Mouse (Mus musculus) neural tube, embryonic 14.5 days (tissue): Measurements from ENCODE around the gene Strip2. TPM values are rescaled to one million over a fixed set of nuclear protein-coding genes. Genes with fewer than 3 reads are reported as not detected.

Source experiments
- ATAC-seq: fragments of 200-750 bp; cut with Nextera tagmentation; 2 replicates; pipeline ENCODE4 v1.8.0; 2017; ENCODE audit warnings: low read depth, mild to moderate bottlenecking, moderate TSS enrichment, moderate library complexity
- H3K27ac ChIP-seq: fragments of 300-500 bp; sonication (generic); 2 replicates; pipeline ENCODE4 v1.5.1; 2014; ENCODE audit warnings: low read depth, mild to moderate bottlenecking, control low read depth, low read length, moderate library complexity, mixed read lengths
- H3K27me3 ChIP-seq: fragments of 300-500 bp; sonication (generic); 2 replicates; pipeline ENCODE4 v1.6.1; 2014; ENCODE audit warnings: low read length; ENCODE audit not compliant: control insufficient read depth, insufficient read depth
- H3K36me3 ChIP-seq: fragments of 300-500 bp; sonication (generic); 2 replicates; pipeline ENCODE4 v1.6.1; 2014; ENCODE audit warnings: low read length, mixed read lengths; ENCODE audit not compliant: control insufficient read depth, insufficient read depth
- H3K4me1 ChIP-seq: fragments of 300-500 bp; sonication (generic); 2 replicates; pipeline ENCODE4 v1.6.1; 2014; ENCODE audit warnings: low read length; ENCODE audit not compliant: control insufficient read depth, insufficient read depth
- H3K4me2 ChIP-seq: fragments of 300-500 bp; sonication (generic); 2 replicates; pipeline ENCODE4 v1.6.1; 2014; ENCODE audit warnings: mild to moderate bottlenecking, low read depth, low read length, control low read depth
- H3K4me3 ChIP-seq: fragments of 300-500 bp; sonication (generic); 2 replicates; pipeline ENCODE4 v1.5.1; 2014; ENCODE audit warnings: low read depth, low read length, control low read depth, mixed read lengths
- H3K9ac ChIP-seq: fragments of 300-500 bp; sonication (generic); replicated peaks from 2 replicates; pipeline ENCODE4 v1.6.1; 2014; ENCODE audit warnings: low read depth, mild to moderate bottlenecking, control low read depth, low read length, mixed read lengths
- H3K9me3 ChIP-seq: fragments of 300-500 bp; sonication (generic); 2 replicates; pipeline ENCODE4 v1.6.1; 2016; ENCODE audit warnings: low read length; ENCODE audit not compliant: control insufficient read depth
- WGBS: fragments of 180-500 bp; shearing (Covaris S2); extraction: QIAGEN DNeasy Blood & Tissue Kit; methylation state at CpG from one replicate; pipeline ENCODE4 v1.1.7; 2014; 5-methylcytosine and 5-hydroxymethylcytosine counted together
- polyA plus RNA-seq: library from polyadenylated mRNA; unstranded; fragments of >200 nt; fragmentation: Nextera tagmentation; extraction: Ambion mirVana; gene quantifications from 2 replicates; pipeline ENCODE4 v1.2.1, GENCODE M21; 2014

Gene Strip2
- polyA plus RNA-seq, 1 experiment from 2014 or later, result 4.3 TPM

GRCm38 (mm10) chr6:29891151-29891550 is 25.7 kb upstream of the Strip2 start:
- WGBS, result 73% methylated on average over 11 of the region's 11 CpGs
- no peaks in the 10 kb centered on the region for H3K9me3 ChIP-seq
- H3K36me3 ChIP-seq, result no peaks in the 10 kb centered on the region
- H3K4me2 ChIP-seq, result no peak overlapping the region
- H3K27me3 ChIP-seq, result no peaks in the 10 kb centered on the region
- H3K4me3 ChIP-seq, result no peak overlapping the region
- H3K27ac ChIP-seq, result no peak overlapping the region
- H3K9ac ChIP-seq, result no peak overlapping the region
- no peaks in the 10 kb centered on the region for H3K4me1 ChIP-seq
- ATAC-seq, result no peak

GRCm38 (mm10) chr6:29896976-29897375 is 19.8 kb upstream of the Strip2 start:
- H3K9ac ChIP-seq, result no peak overlapping the region
- ATAC-seq, result no peak
- no peak overlapping the region for H3K4me2 ChIP-seq
- H3K4me3 ChIP-seq, result no peak overlapping the region
- 0 out of 2 replicates have a peak, but pooled peaks cover 11% of the 10 kb centered on the region for H3K36me3 ChIP-seq
- H3K27ac ChIP-seq, result no peak overlapping the region
- H3K27me3 ChIP-seq, result no peaks in the 10 kb centered on the region
- H3K4me1 ChIP-seq, result no peaks in the 10 kb centered on the region
- WGBS, result 96% methylated on average over 3 of the region's 3 CpGs
- H3K9me3 ChIP-seq, result no peaks in the 10 kb centered on the region

GRCm38 (mm10) chr6:29901450-29901849 is 15.4 kb upstream of the Strip2 start:
- Histone ChIP-seq H3K4me2 (no peak overlapping the region), H3K36me3 (0 out of 2 replicates have a peak, but pooled peaks cover 13% of the 10 kb centered on the region), H3K9ac (no peak overlapping the region), H3K27ac (no peak overlapping the region), H3K9me3 (no peaks in the 10 kb centered on the region), H3K4me3 (no peak overlapping the region), H3K27me3 (no peaks in the 10 kb centered on the region), H3K4me1 (no peaks in the 10 kb centered on the region)
- 100% methylated on average over 1 of the region's 1 CpGs for WGBS
- ATAC-seq, result no peak

GRCm38 (mm10) chr6:29902256-29902655 is 14.6 kb upstream of the Strip2 start:
- Histone ChIP-seq H3K4me1 (no peaks in the 10 kb centered on the region), H3K4me2 (no peak overlapping the region), H3K36me3 (0 out of 2 replicates have a peak, but pooled peaks cover 8% of the 10 kb centered on the region), H3K9me3 (no peaks in the 10 kb centered on the region), H3K27me3 (no peaks in the 10 kb centered on the region), H3K9ac (no peak overlapping the region), H3K27ac (no peak overlapping the region), H3K4me3 (no peak overlapping the region)
- WGBS, result 84% methylated on average over 2 of the region's 2 CpGs
- no peak for ATAC-seq

GRCm38 (mm10) chr6:29903343-29903914 is 13.4 kb upstream of the Strip2 start:
- 91% methylated on average over 3 of the region's 3 CpGs for WGBS
- Histone ChIP-seq H3K9me3 (no peaks in the 10 kb centered on the region), H3K4me1 (no peaks in the 10 kb centered on the region), H3K9ac (no peak overlapping the region), H3K4me3 (no peak overlapping the region), H3K4me2 (no peak overlapping the region), H3K36me3 (peaks cover 7% of the 10 kb centered on the region; the same call in 1 of the 2 replicates), H3K27me3 (no peaks in the 10 kb centered on the region), H3K27ac (no peak overlapping the region)
- no peak for ATAC-seq

GRCm38 (mm10) chr6:29904281-29904680 is 12.5 kb upstream of the Strip2 start:
- H3K4me2 ChIP-seq, result no peak overlapping the region
- no peaks in the 10 kb centered on the region for H3K9me3 ChIP-seq
- no peaks in the 10 kb centered on the region for H3K4me1 ChIP-seq
- no peak overlapping the region for H3K4me3 ChIP-seq
- no peak for ATAC-seq
- no peak overlapping the region for H3K27ac ChIP-seq
- no peaks in the 10 kb centered on the region for H3K27me3 ChIP-seq
- H3K36me3 ChIP-seq, result peaks cover 15% of the 10 kb centered on the region; the same call in 1 of the 2 replicates
- 62% methylated on average over 3 of the region's 3 CpGs for WGBS
- H3K9ac ChIP-seq, result no peak overlapping the region

- no peak overlapping the region for H3K4me2 ChIP-seq
- H3K27ac ChIP-seq, result no peak overlapping the region
- WGBS, result 95% methylated on average over 3 of the region's 3 CpGs
- H3K36me3 ChIP-seq, result peaks cover 13% of the 10 kb centered on the region; the same call in 1 of the 2 replicates
- H3K9ac ChIP-seq, result no peak overlapping the region
- H3K27me3 ChIP-seq, result no peaks in the 10 kb centered on the region; the same call in 1 of the 2 replicates
- no peaks in the 10 kb centered on the region for H3K9me3 ChIP-seq
- no peak for ATAC-seq
- no peak overlapping the region for H3K4me3 ChIP-seq
- H3K4me1 ChIP-seq, result no peaks in the 10 kb centered on the region
Observed at GRCm38 (mm10) chr6:29910631-29911030, 6.2 kb upstream of the Strip2 start.

GRCm38 (mm10) chr6:29913673-29914072 is 3.1 kb upstream of the Strip2 start:
- H3K27ac ChIP-seq, result no peak overlapping the region
- H3K4me3 ChIP-seq, result no peak overlapping the region
- ATAC-seq, result no peak

GRCm38 (mm10) chr6:29914136-29914535 is 2.7 kb upstream of the Strip2 start:
- Histone ChIP-seq H3K4me3 (no peak overlapping the region), H3K27me3 (peaks cover 3% of the 10 kb centered on the region; the same call in 1 of the 2 replicates), H3K9me3 (no peaks in the 10 kb centered on the region), H3K9ac (no peak overlapping the region), H3K4me1 (no peaks in the 10 kb centered on the region), H3K27ac (no peak overlapping the region), H3K4me2 (no peak overlapping the region), H3K36me3 (peaks cover 4% of the 10 kb centered on the region; the same call in 1 of the 2 replicates)
- no peak for ATAC-seq

More at GRCm38 (mm10) chr6:29913673-29914072, 3.1 kb upstream of the Strip2 start:
- Histone ChIP-seq H3K9me3 (no peaks in the 10 kb centered on the region), H3K4me2 (no peak overlapping the region), H3K9ac (no peak overlapping the region), H3K4me1 (no peaks in the 10 kb centered on the region), H3K27me3 (peaks cover 3% of the 10 kb centered on the region; the same call in 1 of the 2 replicates), H3K36me3 (peaks cover 8% of the 10 kb centered on the region; the same call in 1 of the 2 replicates)
- 51% methylated on average over 1 of the region's 1 CpGs for WGBS
